Mouse (Mus musculus) heart, embryonic 10.5 days (tissue): ENCODE results near the gene Hist1h2bq. TPM values are rescaled to one million over a fixed set of nuclear protein-coding genes. Genes with fewer than 3 reads are reported as not detected.
"Not testable (repeated sequence)": the region's sequence is repeated elsewhere in the genome, so short reads cannot be mapped to it uniquely, and the experiment has no call there.

Experiments used
- DNase-seq: peaks from one replicate; pipeline ENCODE4 v3.0.0-alpha.2; 2017; ENCODE audit warnings: low spot score
- H3K27ac ChIP-seq: fragments of 300-500 bp; sonication (generic); 2 replicates; pipeline ENCODE4 v1.5.1; 2016; ENCODE audit warnings: mild to moderate bottlenecking
- H3K27me3 ChIP-seq: fragments of 300-500 bp; sonication (generic); 2 replicates; pipeline ENCODE4 v1.6.1; 2016; ENCODE audit warnings: mild to moderate bottlenecking; ENCODE audit not compliant: poor library complexity, insufficient read depth, severe bottlenecking
- H3K36me3 ChIP-seq: fragments of 300-500 bp; sonication (generic); 2 replicates; pipeline ENCODE4 v1.6.1; 2016; ENCODE audit warnings: mild to moderate bottlenecking, moderate library complexity
- H3K4me1 ChIP-seq: fragments of 300-500 bp; sonication (generic); 2 replicates; pipeline ENCODE4 v1.6.1; 2016; ENCODE audit warnings: mild to moderate bottlenecking
- H3K4me3 ChIP-seq: fragments of 300-500 bp; sonication (generic); 2 replicates; pipeline ENCODE4 v1.5.1; 2016; ENCODE audit warnings: mild to moderate bottlenecking, moderate library complexity
- H3K9me3 ChIP-seq: fragments of 300-500 bp; sonication (generic); 2 replicates; pipeline ENCODE4 v1.6.1; 2016; ENCODE audit warnings: mild to moderate bottlenecking, moderate library complexity
- WGBS: fragments of 180-500 bp; shearing (Covaris S2); methylation state at CpG from one replicate; pipeline ENCODE4 v1.1.7; 2016; 5-methylcytosine and 5-hydroxymethylcytosine counted together
- polyA plus RNA-seq: library from polyadenylated mRNA; unstranded; fragments of >200 nt; fragmentation: Nextera tagmentation; extraction: Ambion mirVana; gene quantifications from 2 replicates; pipeline ENCODE4 v1.2.1, GENCODE M21; 2016

Hist1h2bq gene
- polyA plus RNA-seq, 1 experiment from 2014 or later: 15.1 TPM

DNA sequence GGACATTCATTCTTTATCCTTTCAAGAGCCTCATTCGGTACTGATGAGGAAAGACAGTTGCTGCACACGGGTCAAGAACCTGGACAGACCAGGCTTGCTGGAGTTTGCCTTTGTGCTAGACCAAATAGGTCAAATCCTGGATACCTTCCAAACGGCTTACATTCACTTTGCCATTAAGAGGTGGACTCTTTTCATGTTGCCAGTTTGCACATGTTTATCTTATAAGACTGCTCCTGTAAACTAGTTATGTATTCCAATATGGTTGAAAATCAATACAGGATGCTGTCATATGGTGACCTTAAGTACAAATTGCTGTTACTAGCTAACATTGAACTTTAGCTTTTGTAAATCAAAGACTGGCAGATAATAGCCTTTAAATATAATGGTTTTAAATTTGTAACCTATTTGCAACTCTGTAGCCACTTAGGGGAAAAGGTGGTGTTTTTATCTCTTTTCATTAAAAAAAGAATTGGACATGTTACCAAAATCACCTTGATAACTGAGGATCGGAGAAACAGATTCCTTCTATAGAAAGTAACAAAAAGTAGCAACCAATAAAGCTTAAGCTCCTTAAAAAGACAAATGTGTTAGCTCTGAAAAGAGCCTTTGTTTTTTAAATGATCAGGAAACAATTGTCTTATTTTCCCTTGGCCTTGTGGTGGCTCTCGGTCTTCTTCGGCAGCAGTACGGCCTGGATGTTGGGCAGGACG, 23.7 kb downstream of the Hist1h2bq start:
- peak; percentile 50 for DNase-seq
- 12% methylated on average over 8 of the region's 8 CpGs for WGBS

DNA sequence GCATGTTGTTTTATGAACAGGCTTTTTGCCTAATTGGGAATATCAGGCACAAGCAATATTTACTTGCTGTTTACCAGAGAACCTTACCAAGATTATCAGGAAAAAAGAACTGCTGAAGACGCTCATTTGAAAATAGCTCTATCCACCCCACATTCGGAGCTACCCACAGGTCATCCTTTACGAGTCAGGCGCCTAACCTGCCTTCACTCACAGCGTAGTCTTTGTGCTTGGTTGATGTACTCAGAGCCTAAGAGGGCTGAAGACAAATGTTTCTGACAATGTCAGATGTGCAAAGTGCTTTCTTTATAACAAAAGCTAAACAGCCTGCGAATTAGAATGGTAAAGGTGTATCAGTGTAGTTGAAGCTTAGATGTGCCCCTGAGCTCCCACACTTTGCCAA, 25.7 kb downstream of the Hist1h2bq start:
- peaks cover 27% of the 10 kb centered on the region for H3K4me1 ChIP-seq
- 39% methylated on average over 6 of the region's 6 CpGs for WGBS
- H3K4me3 ChIP-seq: peak overlapping the region; percentile 57
- no peaks in the 10 kb centered on the region for H3K27me3 ChIP-seq
- no peak for DNase-seq
- no peaks in the 10 kb centered on the region for H3K36me3 ChIP-seq
- no peaks in the 10 kb centered on the region for H3K9me3 ChIP-seq
- peak overlapping the region; percentile 90 for H3K27ac ChIP-seq

More for the DNA sequence above, 23.7 kb downstream of the Hist1h2bq start:
- peak overlapping the region; percentile 54 for H3K4me3 ChIP-seq
- no peaks in the 10 kb centered on the region for H3K36me3 ChIP-seq
- H3K4me1 ChIP-seq: peaks cover 28% of the 10 kb centered on the region
- no peaks in the 10 kb centered on the region for H3K27me3 ChIP-seq
- H3K27ac ChIP-seq: peak overlapping the region; percentile 84
- H3K9me3 ChIP-seq: no peaks in the 10 kb centered on the region

DNA sequence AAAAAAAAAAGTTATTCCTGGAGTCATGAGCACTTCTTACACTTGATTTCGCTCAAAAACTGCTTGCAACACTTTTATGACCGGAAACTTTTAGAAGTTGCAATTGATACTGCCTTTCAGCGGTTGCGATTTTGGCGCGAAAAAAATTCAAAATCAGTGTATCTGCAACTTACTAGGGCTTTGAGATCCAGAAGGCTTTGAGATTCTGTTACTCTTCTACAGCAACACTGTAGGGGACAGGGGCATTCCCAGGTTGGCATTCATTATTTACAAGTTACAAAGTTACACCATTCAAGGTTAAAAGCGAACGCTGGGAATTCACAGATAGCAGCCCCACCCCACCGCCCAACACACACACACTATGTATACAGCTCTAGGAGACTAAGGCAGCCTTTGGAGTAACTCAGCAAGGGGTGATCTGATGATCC, 26.2 kb downstream of the Hist1h2bq start:
- no peaks in the 10 kb centered on the region for H3K36me3 ChIP-seq
- H3K4me3 ChIP-seq: peak overlapping the region; percentile 57
- 4% methylated on average over 9 of the region's 9 CpGs for WGBS
- H3K4me1 ChIP-seq: peaks cover 27% of the 10 kb centered on the region
- H3K27me3 ChIP-seq: no peaks in the 10 kb centered on the region
- H3K9me3 ChIP-seq: no peaks in the 10 kb centered on the region
- peak overlapping the region; percentile 90 for H3K27ac ChIP-seq
- peak; percentile 80 for DNase-seq

DNA sequence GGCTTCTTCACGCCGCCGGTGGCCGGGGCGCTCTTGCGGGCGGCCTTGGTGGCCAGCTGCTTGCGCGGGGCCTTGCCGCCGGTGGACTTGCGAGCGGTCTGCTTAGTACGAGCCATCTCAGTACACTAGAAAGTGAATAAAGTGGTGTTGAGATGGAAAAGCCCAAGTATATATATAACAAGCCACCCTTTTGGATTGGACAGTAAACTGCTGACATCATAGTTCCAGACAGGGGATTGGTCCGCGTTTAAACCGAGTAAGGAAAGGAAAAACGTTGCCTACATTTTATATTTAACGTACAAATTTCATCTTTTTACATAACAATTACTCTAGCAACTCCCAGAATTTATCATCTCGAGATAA, 26.8 kb downstream of the Hist1h2bq start, which contains the start of gene Hist1h3i:
TSS of gene Hist1h3i (minus strand) at position 116 of the 363 bp plus-strand sequence.
- WGBS: 0% methylated on average over 20 of the region's 20 CpGs
- Histone ChIP-seq H3K27me3 (no peaks in the 10 kb centered on the region), H3K4me3 (peak within 1 kb of the TSS; percentile 57), H3K4me1 (peaks cover 24% of the 10 kb centered on the region), H3K9me3 (no peaks in the 10 kb centered on the region), H3K27ac (peak within 1 kb of the TSS; percentile 90), H3K36me3 (no peaks in the 10 kb centered on the region)
- peak; percentile 88 for DNase-seq

DNA sequence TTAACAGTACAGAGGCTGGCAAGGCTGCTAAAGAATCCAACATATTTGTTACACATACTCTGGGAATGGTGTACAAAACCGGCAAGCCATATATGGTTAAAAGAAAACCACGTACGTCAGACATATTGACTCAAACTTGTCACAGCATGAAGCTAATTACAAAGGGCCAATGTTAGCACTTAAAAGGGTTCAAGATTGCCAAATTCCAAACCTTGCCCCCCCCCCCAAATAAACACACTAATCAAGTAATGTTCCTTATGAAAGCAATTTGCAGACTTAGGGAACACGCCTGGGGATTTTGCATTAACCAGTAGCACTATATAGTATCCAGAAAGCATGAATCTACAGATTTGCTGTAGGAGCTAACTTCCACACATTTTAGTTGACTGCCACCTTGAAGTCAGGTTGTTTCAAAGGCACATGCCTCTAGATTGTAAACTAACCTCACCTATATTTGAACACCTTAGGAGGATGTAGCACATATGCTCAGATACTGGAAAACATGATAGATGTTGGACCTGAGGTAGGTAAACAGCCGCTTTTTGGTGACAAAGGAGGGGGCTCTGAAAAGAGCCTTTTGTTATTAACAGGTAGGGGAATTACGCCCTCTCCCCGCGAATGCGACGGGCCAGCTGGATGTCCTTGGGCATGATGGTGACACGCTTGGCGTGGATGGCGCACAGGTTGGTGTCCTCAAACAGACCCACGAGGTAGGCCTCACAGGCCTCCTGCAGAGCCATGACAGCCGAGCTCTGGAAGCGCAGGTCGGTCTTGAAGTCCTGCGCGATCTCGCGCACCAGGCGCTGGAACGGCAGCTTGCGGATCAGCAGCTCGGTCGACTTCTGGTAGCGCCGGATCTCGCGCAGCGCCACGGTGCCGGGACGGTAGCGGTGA, 27.4 kb downstream of the Hist1h2bq start:
- peaks cover 22% of the 10 kb centered on the region for H3K4me1 ChIP-seq
- 2% methylated on average over 15 of the region's 35 CpGs for WGBS
- not testable (repeated sequence) for H3K27me3 ChIP-seq

DNA sequence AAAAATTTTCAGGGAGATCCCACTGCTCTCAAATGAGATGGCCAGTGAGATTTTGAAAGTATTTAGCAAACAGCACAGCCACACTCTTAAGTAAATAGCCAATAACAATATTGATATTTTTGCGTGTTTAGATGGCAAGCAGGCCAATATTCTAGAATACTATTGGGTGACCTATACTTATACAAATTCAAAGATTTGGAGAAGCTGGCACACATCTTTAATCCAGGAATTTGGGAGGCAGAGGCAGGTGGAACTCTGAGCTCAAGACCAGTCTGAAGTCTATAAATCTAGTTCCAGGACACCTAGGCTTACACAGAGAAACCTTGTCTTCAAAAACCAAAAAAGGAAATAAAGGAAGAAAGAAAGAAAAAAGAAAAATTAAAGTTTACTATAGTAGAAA, 28.4 kb downstream of the Hist1h2bq start:
- no peaks in the 10 kb centered on the region for H3K27me3 ChIP-seq
- peak overlapping the region; percentile 82; the same call in 1 of the 2 replicates for H3K27ac ChIP-seq
- no peak for DNase-seq
- WGBS: 88% methylated on average over 1 of the region's 1 CpGs
- no peaks in the 10 kb centered on the region for H3K36me3 ChIP-seq
- H3K4me3 ChIP-seq: no peak overlapping the region
- H3K4me1 ChIP-seq: peaks cover 22% of the 10 kb centered on the region
- H3K9me3 ChIP-seq: no peaks in the 10 kb centered on the region

More for the DNA sequence above, 27.4 kb downstream of the Hist1h2bq start:
- not testable (repeated sequence) for H3K36me3 ChIP-seq, DNase-seq, H3K9me3 ChIP-seq
- Histone ChIP-seq H3K27ac (peak overlapping the region; percentile 90), H3K4me3 (peak overlapping the region; percentile 57)

DNA sequence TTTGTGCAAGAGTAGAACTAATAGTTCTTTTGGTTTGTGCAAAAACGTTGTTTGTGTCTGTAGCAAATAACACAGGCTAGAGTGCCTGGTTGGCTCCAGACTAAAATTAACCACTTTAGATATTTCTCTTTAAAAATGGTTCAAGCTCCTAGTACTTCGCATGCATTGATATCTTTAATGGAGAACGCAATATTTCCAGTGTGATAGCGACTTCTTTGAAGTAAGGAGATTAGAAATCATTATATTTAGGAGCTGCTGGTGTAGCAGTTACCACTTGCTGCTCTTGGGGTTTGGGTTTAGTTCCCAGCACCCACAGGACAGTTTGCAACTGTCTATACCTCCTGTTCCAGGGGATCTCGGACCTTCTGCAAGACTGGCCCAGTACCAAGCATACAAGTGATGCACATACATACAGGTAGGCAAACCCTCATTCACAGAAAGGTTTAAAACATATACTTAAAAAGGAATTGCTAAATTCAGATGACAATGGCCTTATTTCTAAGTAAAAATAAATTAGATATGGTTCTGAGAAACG, 28.9 kb downstream of the Hist1h2bq start:
- no peak for DNase-seq
- Histone ChIP-seq H3K4me3 (peak overlapping the region; percentile 68), H3K4me1 (peaks cover 20% of the 10 kb centered on the region), H3K36me3 (no peaks in the 10 kb centered on the region), H3K27ac (peak overlapping the region; percentile 93), H3K27me3 (no peaks in the 10 kb centered on the region), H3K9me3 (no peaks in the 10 kb centered on the region)
- WGBS: 41% methylated on average over 6 of the region's 6 CpGs

DNA sequence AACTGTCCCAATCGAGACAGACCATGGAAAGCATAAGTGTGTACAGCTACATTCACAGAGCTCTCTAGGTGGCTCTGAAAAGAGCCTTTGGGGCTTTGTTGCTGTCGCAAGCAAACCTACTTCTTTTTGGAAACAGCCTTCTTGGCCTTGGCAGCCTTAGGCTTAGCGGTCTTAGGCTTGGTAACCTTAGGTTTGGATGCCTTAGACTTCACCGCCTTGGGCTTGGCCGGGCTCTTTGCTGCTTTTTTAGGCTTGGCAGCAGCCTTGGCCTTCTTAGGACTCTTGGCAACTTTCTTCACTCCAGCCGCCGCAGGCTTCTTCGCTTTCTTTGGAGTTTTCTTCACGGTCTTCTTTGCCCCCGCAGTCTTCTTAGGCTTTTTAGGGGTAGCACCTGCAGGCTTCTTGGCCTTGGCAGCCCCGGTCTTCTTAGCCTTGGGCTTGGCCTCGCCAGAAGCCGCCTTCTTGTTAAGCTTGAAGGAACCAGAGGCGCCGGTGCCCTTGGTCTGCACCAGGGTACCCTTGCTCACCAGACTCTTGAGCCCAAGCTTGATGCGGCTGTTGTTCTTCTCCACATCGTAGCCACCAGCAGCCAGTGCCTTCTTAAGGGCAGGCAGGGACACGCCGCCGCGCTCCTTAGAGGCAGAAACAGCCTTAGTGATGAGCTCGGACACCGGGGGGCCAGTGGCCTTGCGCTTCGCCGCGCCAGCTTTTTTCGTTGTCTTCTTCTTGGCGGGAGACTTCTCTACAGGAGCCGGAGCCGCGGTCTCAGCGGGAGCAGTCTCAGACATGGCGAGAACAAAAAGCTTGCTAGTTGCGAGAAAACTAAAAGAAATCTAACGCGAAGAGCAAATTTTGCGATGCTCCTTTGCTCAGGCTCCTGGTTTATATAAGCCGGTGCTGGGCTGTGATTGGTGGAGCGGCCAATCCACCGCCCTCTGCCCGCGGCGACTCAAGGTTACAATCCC, 29.9 kb downstream of the Hist1h2bq start, which contains the start of gene Hist1h1b:
TSS of gene Hist1h1b (minus strand) at position 859 of the 965 bp plus-strand sequence.
- no peaks in the 10 kb centered on the region for H3K27me3 ChIP-seq
- no peaks in the 10 kb centered on the region for H3K36me3 ChIP-seq
- H3K27ac ChIP-seq: peak within 1 kb of the TSS; percentile 93
- H3K4me3 ChIP-seq: peak within 1 kb of the TSS; percentile 68
- no peaks in the 10 kb centered on the region for H3K9me3 ChIP-seq
- under 1% methylated on average over 44 of the region's 44 CpGs for WGBS
- DNase-seq: peak; percentile 90
- peaks cover 16% of the 10 kb centered on the region for H3K4me1 ChIP-seq

DNA sequence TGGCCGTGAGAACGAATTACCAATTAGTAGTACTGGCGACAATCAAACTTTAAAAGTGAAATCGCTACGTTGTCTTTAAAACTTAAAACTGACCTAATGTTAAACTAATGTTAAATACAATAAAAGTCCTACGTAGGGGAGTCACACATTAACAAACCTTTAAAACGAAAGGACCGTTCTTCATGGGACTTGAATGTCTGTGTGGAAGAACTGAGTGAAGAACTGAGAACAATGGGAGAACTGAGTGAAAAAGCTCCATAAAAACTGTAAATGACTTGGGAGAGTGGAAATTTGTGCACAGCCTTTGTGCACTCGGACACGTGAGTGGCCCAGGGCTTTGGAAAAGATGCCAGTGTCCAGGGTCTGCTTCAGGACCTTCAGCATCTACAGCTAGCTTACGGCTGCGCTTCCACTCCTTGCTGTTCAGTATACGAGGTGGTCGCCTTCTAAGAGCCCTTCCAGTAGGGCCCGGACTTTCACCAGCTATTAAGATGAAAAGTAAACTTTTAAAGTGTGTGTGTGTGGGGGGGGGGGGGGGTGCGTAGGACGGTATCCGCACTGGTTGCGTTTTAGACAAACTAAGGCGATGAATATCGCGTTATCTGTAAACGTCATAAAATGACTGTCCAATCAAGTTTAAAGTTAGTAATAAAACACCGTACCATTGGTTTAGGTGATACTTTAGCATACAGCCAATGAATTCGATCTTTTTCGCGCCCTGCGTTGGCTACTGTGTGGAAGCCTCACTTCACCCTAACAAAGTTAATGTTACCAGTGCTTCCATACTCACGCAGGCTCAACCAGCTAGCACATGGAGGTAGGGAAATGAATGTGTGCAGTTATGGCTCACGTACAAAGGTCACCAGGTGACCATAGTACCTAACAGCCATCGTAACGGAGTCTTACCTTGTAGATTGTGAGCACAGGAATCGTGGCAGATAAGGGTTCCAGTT, 30.9 kb downstream of the Hist1h2bq start:
- peak overlapping the region; percentile 68 for H3K4me3 ChIP-seq
- H3K27ac ChIP-seq: peak overlapping the region; percentile 93
- DNase-seq: peak; percentile 86
- no peaks in the 10 kb centered on the region for H3K27me3 ChIP-seq
- no peaks in the 10 kb centered on the region for H3K36me3 ChIP-seq
- 9% methylated on average over 32 of the region's 33 CpGs for WGBS
- no peaks in the 10 kb centered on the region for H3K9me3 ChIP-seq
- H3K4me1 ChIP-seq: peaks cover 13% of the 10 kb centered on the region
